Mouse (Mus musculus) CH12.LX (cell line): Measurements from ENCODE around the gene Map3k14. TPM values are rescaled to one million over a fixed set of nuclear protein-coding genes. Genes with fewer than 3 reads are reported as not detected.

Source experiments
- DNase-seq: peaks from one replicate; pipeline ENCODE4 v3.0.0-alpha.2; 2013; ENCODE audit errors: extremely low read depth
- H3K27ac ChIP-seq: 2 replicates; pipeline ENCODE4 v1.5.1; 2012; ENCODE audit warnings: low read depth, mild to moderate bottlenecking, control low read depth, moderate library complexity; ENCODE audit not compliant: insufficient read depth
- H3K27me3 ChIP-seq: replicated peaks from 2 replicates; pipeline ENCODE3; 2012; ENCODE audit warnings: inconsistent platforms
- H3K36me3 ChIP-seq, 2 experiments: replicated peaks in 1 of 2; 2 replicates each; pipeline versions ENCODE3 to v1.6.1; 2012; ENCODE audit warnings: inconsistent platforms in 1 of 2, low read length in 1 of 2, mild to moderate bottlenecking in 1 of 2, mixed read lengths in 1 of 2, moderate library complexity in 1 of 2; ENCODE audit not compliant: control insufficient read depth in 1 of 2, insufficient read depth in 1 of 2
- H3K4me1 ChIP-seq, 2 experiments: 2 replicates each; pipeline ENCODE4 v1.6.1; 2012; ENCODE audit warnings: inconsistent platforms in 1 of 2, moderate library complexity in 1 of 2; ENCODE audit not compliant: insufficient read depth in 2 of 2, control insufficient read depth in 1 of 2
- H3K4me2 ChIP-seq: 2 replicates; pipeline ENCODE4 v1.6.1; 2012; ENCODE audit warnings: low read depth, mild to moderate bottlenecking, control low read depth; ENCODE audit not compliant: poor library complexity, insufficient read depth, severe bottlenecking
- H3K4me3 ChIP-seq, 3 experiments: fragments of 150-350 bp in 1 of 3; sonication (generic) in 1 of 3; replicated peaks in 1 of 3; 2 replicates each; pipeline versions ENCODE3 to v1.5.1; 2011 to 2012; ENCODE audit warnings: low read depth in 2 of 3, low read length in 2 of 3, mild to moderate bottlenecking in 2 of 3, moderate library complexity in 2 of 3, control low read depth in 1 of 3, improper control_type of control experiment in 1 of 3, inconsistent platforms in 1 of 3, mixed read lengths in 1 of 3; ENCODE audit not compliant: poor library complexity in 1 of 3
- H3K79me2 ChIP-seq: replicated peaks from 2 replicates; pipeline ENCODE4 v1.6.1; 2012; ENCODE audit warnings: mild to moderate bottlenecking, moderate library complexity; ENCODE audit not compliant: control insufficient read depth, poor library complexity, insufficient read depth, severe bottlenecking; ENCODE audit errors: extremely low read depth
- H3K9ac ChIP-seq: 2 replicates; pipeline ENCODE4 v1.6.1; 2012; ENCODE audit warnings: low read depth, mild to moderate bottlenecking, control low read depth, moderate library complexity; ENCODE audit not compliant: insufficient read depth
- H3K9me3 ChIP-seq: replicated peaks from 2 replicates; pipeline ENCODE3; 2012; ENCODE audit warnings: low read length, inconsistent platforms, mixed read lengths
- BHLHE40 ChIP-seq: IDR thresholded peaks from 2 replicates; pipeline ENCODE4 v1.6.1; 2011; ENCODE audit warnings: mild to moderate bottlenecking, low read depth, low read length, improper control_type of control experiment
- CHD1 ChIP-seq: IDR thresholded peaks from 2 replicates; pipeline ENCODE4 v1.6.1; 2012; ENCODE audit warnings: low read depth, low read length, improper control_type of control experiment, inconsistent platforms
- E2F4 ChIP-seq: IDR thresholded peaks from 2 replicates; pipeline ENCODE4 v1.6.1; 2011; ENCODE audit warnings: low read depth, low read length, improper control_type of control experiment; ENCODE audit not compliant: insufficient replicate concordance
- EP300 ChIP-seq: IDR thresholded peaks from 2 replicates; pipeline ENCODE4 v1.6.1; 2011; ENCODE audit warnings: low read length, improper control_type of control experiment
- ETS1 ChIP-seq: conservative IDR thresholded peaks from 2 replicates; pipeline ENCODE4 v1.6.1; 2012; ENCODE audit warnings: low read depth, mild to moderate bottlenecking, inconsistent platforms, low read length, improper control_type of control experiment, moderate library complexity
- GABPA ChIP-seq: IDR thresholded peaks from 2 replicates; pipeline ENCODE4 v1.6.1; 2012; ENCODE audit warnings: low read depth, low read length, improper control_type of control experiment, inconsistent platforms; ENCODE audit not compliant: insufficient replicate concordance
- IRF4 ChIP-seq: IDR thresholded peaks from 2 replicates; pipeline ENCODE4 v1.6.1; 2014; ENCODE audit warnings: low read depth, mild to moderate bottlenecking, inconsistent platforms, low read length, improper control_type of control experiment
- JUND ChIP-seq: conservative IDR thresholded peaks from 2 replicates; pipeline ENCODE4 v1.6.1; 2011; ENCODE audit warnings: low read depth, low read length, improper control_type of control experiment
- MAFK ChIP-seq: IDR thresholded peaks from 2 replicates; pipeline ENCODE4 v1.6.1; 2011; ENCODE audit warnings: low read length, improper control_type of control experiment; ENCODE audit not compliant: insufficient replicate concordance
- MAZ ChIP-seq: IDR thresholded peaks from 2 replicates; pipeline ENCODE4 v1.6.1; 2012; ENCODE audit warnings: low read depth, mild to moderate bottlenecking, inconsistent platforms, low read length, improper control_type of control experiment, moderate library complexity
- MEF2A ChIP-seq: IDR thresholded peaks from 2 replicates; pipeline ENCODE4 v1.6.1; 2014; ENCODE audit warnings: low read depth, mild to moderate bottlenecking, inconsistent platforms, low read length, improper control_type of control experiment, borderline replicate concordance
- MXI1 ChIP-seq: IDR thresholded peaks from 2 replicates; pipeline ENCODE4 v1.6.1; 2011; ENCODE audit warnings: mild to moderate bottlenecking, low read depth, low read length, improper control_type of control experiment
- MYC ChIP-seq: IDR thresholded peaks from 2 replicates; pipeline ENCODE4 v1.6.1; 2011; ENCODE audit warnings: low read depth, mild to moderate bottlenecking, improper control_type of control experiment, low read length
- PAX5 ChIP-seq: IDR thresholded peaks from 2 replicates; pipeline ENCODE4 v1.6.1; 2012; ENCODE audit warnings: low read length, inconsistent platforms, mixed read lengths
- POLR2A ChIP-seq: IDR thresholded peaks from 2 replicates; pipeline ENCODE4 v1.6.1; 2011; ENCODE audit warnings: low read depth, mild to moderate bottlenecking, improper control_type of control experiment, low read length
- RCOR1 ChIP-seq: conservative IDR thresholded peaks from 2 replicates; pipeline ENCODE4 v1.6.1; 2012; ENCODE audit warnings: low read depth, mild to moderate bottlenecking, inconsistent platforms, low read length, improper control_type of control experiment
- SIN3A ChIP-seq: IDR thresholded peaks from 2 replicates; pipeline ENCODE4 v1.6.1; 2012; ENCODE audit warnings: low read length, improper control_type of control experiment, inconsistent platforms
- SMC3 ChIP-seq: IDR thresholded peaks from 2 replicates; pipeline ENCODE4 v1.6.1; 2011; ENCODE audit warnings: low read depth, low read length, improper control_type of control experiment
- TBP ChIP-seq: conservative IDR thresholded peaks from 2 replicates; pipeline ENCODE4 v1.6.1; 2011; ENCODE audit warnings: low read depth, low read length, improper control_type of control experiment
- TCF12 ChIP-seq: IDR thresholded peaks from 2 replicates; pipeline ENCODE4 v1.6.1; 2014; ENCODE audit warnings: low read depth, mild to moderate bottlenecking, inconsistent platforms, low read length, improper control_type of control experiment
- UBTF ChIP-seq: IDR thresholded peaks from 2 replicates; pipeline ENCODE4 v1.6.1; 2012; ENCODE audit warnings: low read depth, mild to moderate bottlenecking, inconsistent platforms, low read length, improper control_type of control experiment, moderate library complexity
- USF1 ChIP-seq: IDR thresholded peaks from 2 replicates; pipeline ENCODE4 v1.6.1; 2014; ENCODE audit warnings: low read depth, mild to moderate bottlenecking, inconsistent platforms, low read length, improper control_type of control experiment
- USF2 ChIP-seq: conservative IDR thresholded peaks from 2 replicates; pipeline ENCODE4 v1.6.1; 2011; ENCODE audit warnings: low read depth, low read length, improper control_type of control experiment
- ZMIZ1 ChIP-seq: IDR thresholded peaks from 2 replicates; pipeline ENCODE4 v1.6.1; 2012; ENCODE audit warnings: low read depth, mild to moderate bottlenecking, inconsistent platforms, low read length, improper control_type of control experiment
- ZNF384 ChIP-seq: IDR thresholded peaks from 2 replicates; pipeline ENCODE4 v1.6.1; 2012; ENCODE audit warnings: low read depth, low read length, improper control_type of control experiment, inconsistent platforms
- dilution Hi-C: fragments of 300-500 bp; cut with MboI; formaldehyde crosslinking; loops from 2 replicates; pipeline ENCODE4 v1.14.3; 2020; ENCODE audit warnings: low sequenced_read_pairs; ENCODE audit not compliant: extremely low pct_unique_long_range_greater_than_20kb, extremely low pct_ligation_motif_present
- in situ Hi-C: fragments of 300-500 bp; cut with MboI; formaldehyde crosslinking; loops from 3 replicates; pipeline ENCODE4 v1.14.3; 2019; ENCODE audit warnings: low sequenced_read_pairs, low pct_ligation_motif_present, low pct_unique_long_range_greater_than_20kb, mixed read lengths
- polyA plus RNA-seq: library from polyadenylated mRNA; unstranded; fragments of >175 nt; gene quantifications from 2 replicates; pipeline ENCODE4 v1.2.1, GENCODE M21; 2012; ENCODE audit warnings: low read depth; ENCODE audit not compliant: insufficient read length
- total RNA-seq, 2 experiments: library from RNA; depleted of rRNA; stranded (reverse); fragments of 300-350 nt in 1 of 2; fragments of >200 nt in 1 of 2; gene quantifications; 2 replicates each; pipeline ENCODE4 v1.2.3; 2012 to 2014

Map3k14 gene
- total and polyA plus RNA-seq, 3 experiments = 4.5 to 11.2 (median 9.9) TPM

GRCm38 (mm10) chr11:103265211-103265610, 2.1 kb downstream of the Map3k14 start:
- H3K27ac ChIP-seq = peak overlapping the region; percentile 10; the same call in 1 of the 2 replicates
- dilution Hi-C loops = no loop called here
- in situ Hi-C loops = no loop called here

GRCm38 (mm10) chr11:103264427-103265005, 2.8 kb downstream of the Map3k14 start:
- Histone ChIP-seq H3K4me3 (peak overlapping the region; percentile 51 to 81 (median 61)), H3K9me3 (no peaks in the 10 kb centered on the region), H3K79me2 (peaks cover 49% of the 10 kb centered on the region), H3K9ac (peak overlapping the region; percentile 90), H3K27me3 (no peaks in the 10 kb centered on the region), H3K27ac (peak overlapping the region; percentile 73), H3K36me3 (peaks cover 0 to 11% of the 10 kb centered on the region in 2 experiments), H3K4me1 (peaks cover 31 to 75% of the 10 kb centered on the region in 2 experiments), H3K4me2 (peak overlapping the region; percentile 76)
- dilution Hi-C loops = no loop called here
- peak; percentile 43 for DNase-seq
- TF ChIP-seq ZNF384 (peak; percentile 68; the same call in 1 of the 2 replicates), MEF2A (peak; percentile 16; the same call in 1 of the 2 replicates), BHLHE40 (peak; percentile 43; the same call in 1 of the 2 replicates), CHD1 (no peak), JUND (no peak), USF1 (no peak), RCOR1 (no peak), MAZ (no peak), POLR2A (no peak; the same call in 1 of the 2 replicates), USF2 (no peak), TBP (no peak), E2F4 (no peak), SIN3A (no peak; the same call in 1 of the 2 replicates), EP300 (no peak), TCF12 (no peak), MYC (no peak), IRF4 (peak; percentile 63; the same call in 1 of the 2 replicates), MAFK (no peak), SMC3 (no peak), ETS1 (no peak; the same call in 1 of the 2 replicates), ZMIZ1 (no peak), MXI1 (no peak), GABPA (no peak), UBTF (peak; percentile 39; the same call in 1 of the 2 replicates), PAX5 (no peak)
- in situ Hi-C loops = no loop called here

More at GRCm38 (mm10) chr11:103265211-103265610, 2.1 kb downstream of the Map3k14 start:
- no peak for TF ChIP-seq TBP
- TF ChIP-seq MEF2A = no peak
- TF ChIP-seq ZNF384 = peak; percentile 92
- TF ChIP-seq TCF12 = 0 out of 2 replicates have a peak, but pooled peaks have one; percentile 14
- TF ChIP-seq EP300 = peak; percentile 52; the same call in 1 of the 2 replicates
- TF ChIP-seq BHLHE40 = 0 out of 2 replicates have a peak, but pooled peaks have one; percentile 12
- TF ChIP-seq UBTF = peak; percentile 7; the same call in 1 of the 2 replicates
- TF ChIP-seq, all 38 proteins: peak for 5
- Histone ChIP-seq H3K4me1 (peaks cover 25 to 75% of the 10 kb centered on the region in 2 experiments), H3K4me2 (peak overlapping the region; percentile 76), H3K36me3 (peaks cover 0 to 6% of the 10 kb centered on the region in 2 experiments), H3K4me3 (peak overlapping the region; percentile 27 to 81 (median 51)), H3K9ac (peak overlapping the region; percentile 90), H3K9me3 (no peaks in the 10 kb centered on the region), H3K79me2 (peaks cover 49% of the 10 kb centered on the region), H3K27me3 (no peaks in the 10 kb centered on the region)
- peak; percentile 70 for DNase-seq
